Mouse (Mus musculus) adrenal gland, postnatal 14 days (tissue): ENCODE data around the gene Gm21818. TPM values are rescaled to one million over a fixed set of nuclear protein-coding genes. Genes with fewer than 3 reads are reported as not detected.
"Not testable (repeated sequence)": the region's sequence is repeated elsewhere in the genome, so short reads cannot be mapped to it uniquely, and the experiment has no call there.

Experiments used
- DNase-seq: peaks from one replicate; pipeline ENCODE4 v3.0.0; 2021; ENCODE audit warnings: mixed read lengths
- long read RNA-seq, 2 experiments: library from polyadenylated mRNA; stranded (forward); transcript quantifications; one replicate each; pipeline ENCODE4 v2.0.0; 2021
- total RNA-seq: library from RNA; stranded (reverse); gene quantifications from 2 replicates; pipeline ENCODE4 v1.2.3, GENCODE M21; 2021

Gm21818 gene
- total RNA-seq: not detected in 2 replicates
- long read RNA-seq, experiment 1: 0 reads
- long read RNA-seq, experiment 2: 0 reads

DNA sequence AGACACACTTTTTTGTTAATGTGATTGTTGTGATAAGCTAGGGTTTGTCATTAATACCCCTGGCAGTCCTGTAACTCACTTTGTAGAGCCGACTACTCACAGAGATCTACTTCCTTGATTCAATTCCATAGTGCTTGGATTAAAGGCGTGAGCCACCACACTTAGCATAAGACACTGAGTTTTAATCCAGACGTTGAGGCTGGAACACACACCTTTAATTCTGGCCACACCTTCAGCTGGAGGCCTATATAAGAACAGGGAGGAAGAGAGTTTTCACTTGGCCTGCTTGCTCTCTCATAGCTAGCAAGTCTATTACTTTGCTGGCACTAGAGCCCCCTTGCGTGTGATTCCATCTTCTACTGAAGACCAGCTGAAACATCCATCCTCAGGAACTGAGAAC, at the start of gene Gm21818:
Gene Gm21818 (plus strand): TSS at position 301 of the 400 bp plus-strand sequence.
- not testable (repeated sequence) for DNase-seq

DNA sequence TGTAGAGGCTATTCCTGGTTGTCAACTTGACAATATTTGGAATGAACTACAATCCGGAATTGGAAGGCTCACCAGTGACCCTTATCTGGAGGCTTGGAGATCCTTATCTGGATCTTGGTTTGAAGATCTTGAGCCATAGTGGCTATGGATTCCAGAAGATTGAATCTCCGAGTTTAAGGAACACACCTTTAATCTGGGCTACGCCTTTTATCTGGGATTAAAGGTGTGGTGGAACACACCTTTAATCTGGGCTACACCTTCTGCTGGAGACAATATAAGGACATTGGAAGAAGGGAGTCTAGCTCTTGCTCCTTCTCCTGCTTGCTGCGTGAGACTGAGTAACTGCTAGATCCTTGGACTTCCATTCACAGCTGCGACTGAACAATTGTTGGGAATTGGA, 32.3 kb upstream of the Gm21818 start, which contains the start of gene Gm20767:
Gene Gm20767 (plus strand): TSS at position 301 of the 400 bp plus-strand sequence.
- DNase-seq: not testable (repeated sequence)

DNA sequence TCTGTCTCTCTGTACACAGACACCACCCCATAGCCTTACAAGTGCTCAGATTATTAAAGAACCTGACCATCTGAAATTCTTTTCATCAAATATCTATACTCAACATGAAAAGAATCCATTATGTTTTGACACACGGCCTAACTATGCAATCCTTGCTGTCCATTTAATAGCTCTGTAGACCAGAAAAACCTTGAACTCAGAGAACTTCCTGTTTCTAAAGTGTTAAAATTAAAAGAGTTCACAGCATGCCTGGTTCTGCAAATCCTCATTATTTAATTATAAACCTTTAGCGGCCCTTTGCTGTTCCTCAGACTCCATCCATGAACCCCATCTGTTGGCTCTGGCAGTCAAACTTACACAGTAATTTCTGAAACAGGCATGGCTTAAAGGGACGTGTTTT, 29.9 kb upstream of the Gm21818 start:
- not testable (repeated sequence) for DNase-seq

DNA sequence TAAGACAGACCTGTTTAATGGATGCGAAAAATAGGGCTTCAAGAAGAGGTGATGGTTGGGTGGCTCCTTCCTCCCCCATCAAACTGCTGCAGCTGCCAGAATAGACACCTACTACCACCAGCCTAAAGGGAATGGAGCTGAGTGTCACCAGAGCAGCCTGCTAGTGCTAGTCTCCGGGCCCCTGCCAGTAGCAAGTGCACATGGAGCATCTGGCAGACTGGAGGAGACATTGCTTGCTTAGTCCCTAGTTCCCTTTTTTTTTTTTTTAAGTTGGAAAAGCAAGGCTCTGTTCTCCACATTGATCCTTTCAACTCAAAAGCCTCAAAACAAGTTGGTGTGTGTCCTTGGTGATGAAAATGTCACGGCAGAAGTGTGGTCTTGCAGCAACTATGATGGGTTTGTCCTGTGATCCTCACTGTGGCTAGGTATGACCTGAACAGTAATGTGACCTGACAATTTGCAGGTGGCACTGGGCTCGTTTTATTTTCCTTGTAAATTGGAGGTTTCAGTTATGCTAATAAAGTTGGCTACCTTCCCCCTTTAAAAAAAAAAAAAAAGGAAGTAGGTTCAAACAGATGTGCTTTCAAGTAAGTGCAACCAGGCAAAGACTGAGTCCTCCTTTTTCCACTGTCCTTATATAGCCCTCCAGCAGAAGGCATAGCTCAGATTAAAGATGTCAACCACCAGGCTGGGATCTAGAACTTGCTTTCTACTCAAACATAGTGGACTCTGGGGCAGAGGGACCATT, 22.4 kb upstream of the Gm21818 start:
- DNase-seq: not testable (repeated sequence)

DNA sequence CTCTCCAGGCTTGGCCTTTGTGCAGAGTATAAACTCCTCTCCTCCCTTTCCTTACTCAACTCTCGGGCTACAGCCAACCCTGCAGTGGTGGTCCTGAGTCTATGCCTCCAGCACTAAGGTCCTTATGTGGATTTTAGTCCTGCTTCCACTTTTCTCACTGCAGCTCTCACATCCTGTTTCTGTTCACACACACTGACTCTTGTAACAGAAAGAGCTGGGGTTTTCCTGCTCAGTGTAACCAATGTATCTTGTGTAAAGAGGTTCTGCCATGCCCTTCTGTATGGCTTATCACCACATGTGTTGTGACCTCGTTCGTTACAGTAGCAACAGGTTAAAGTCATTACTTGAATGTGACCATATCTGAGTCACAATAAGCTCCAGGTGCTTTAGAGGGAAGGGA, 21.6 kb upstream of the Gm21818 start:
- not testable (repeated sequence) for DNase-seq

DNA sequence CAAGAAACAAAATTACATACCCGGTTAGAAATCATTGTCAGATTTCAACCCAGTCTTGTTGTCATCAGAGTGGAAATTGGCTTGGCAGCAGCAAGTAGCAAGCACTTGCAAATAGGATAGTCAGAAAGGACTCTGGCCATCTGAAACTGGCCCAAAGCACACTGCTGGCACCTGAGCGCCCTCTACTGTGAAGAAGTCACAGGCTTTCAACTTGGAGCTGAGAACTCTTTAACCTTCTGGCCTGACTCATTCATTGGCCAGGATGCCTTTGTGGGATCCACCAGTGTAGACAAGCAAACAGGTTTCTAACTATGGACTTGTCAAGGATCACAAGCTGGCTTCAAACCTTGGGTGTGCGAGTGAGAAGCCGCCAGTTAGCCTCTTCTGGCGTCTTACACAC, 3.9 kb upstream of the Gm21818 start:
- DNase-seq: peak; percentile 39

DNA sequence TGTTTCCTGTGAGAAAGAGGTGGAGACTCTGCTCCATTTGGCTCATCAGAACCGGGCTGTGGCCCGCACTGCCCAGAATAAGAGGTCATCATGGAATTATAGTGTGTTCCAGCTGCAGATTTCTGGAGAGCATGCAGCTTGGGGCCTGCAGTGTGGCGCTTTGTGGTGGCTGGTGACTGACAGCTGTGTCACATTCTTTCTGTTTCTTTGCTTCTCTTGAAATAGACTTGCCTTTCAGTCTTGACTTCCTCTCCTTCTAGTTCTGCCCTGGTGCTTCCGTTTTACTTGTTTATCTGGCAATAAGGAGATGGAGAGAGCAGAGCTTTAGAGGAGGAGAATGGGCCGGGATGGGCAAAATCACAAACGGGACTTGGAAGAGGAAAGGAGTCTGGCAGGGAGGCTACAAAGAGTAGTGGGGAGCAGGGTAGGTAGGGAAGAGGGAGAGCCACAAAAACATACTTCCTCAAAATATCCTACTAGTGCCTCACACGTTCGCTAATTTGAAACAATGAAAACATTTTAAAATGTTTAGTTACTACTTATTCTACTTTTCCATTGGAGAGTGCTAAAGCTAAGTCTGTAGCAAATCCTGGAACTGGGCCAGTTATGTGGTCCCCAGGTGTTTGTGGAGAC, 24.1 kb downstream of the Gm21818 start:
- DNase-seq: not testable (repeated sequence)

DNA sequence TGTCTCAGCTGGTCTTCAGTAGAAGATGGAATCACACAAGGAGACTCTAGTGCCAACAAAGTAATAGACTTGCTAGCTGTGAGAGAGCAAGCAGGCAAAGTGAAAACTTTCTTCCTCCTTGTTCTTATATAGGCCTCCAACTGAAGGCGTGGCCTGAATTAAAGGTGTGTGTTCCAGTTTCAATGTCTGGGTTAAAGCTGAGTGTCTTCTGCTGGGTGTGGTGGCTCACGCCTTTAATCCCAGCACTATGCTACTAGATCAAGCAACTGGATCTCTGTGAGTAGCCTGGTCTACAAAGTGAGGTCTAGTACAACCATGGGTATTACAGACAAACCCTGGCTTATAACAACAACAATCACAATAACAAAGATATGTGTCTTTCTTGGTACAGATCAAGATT, 43.6 kb downstream of the Gm21818 start, which contains the start of gene Gm21762:
Gene Gm21762 (minus strand): TSS at position 101 of the 400 bp plus-strand sequence.
- DNase-seq: not testable (repeated sequence)

DNA sequence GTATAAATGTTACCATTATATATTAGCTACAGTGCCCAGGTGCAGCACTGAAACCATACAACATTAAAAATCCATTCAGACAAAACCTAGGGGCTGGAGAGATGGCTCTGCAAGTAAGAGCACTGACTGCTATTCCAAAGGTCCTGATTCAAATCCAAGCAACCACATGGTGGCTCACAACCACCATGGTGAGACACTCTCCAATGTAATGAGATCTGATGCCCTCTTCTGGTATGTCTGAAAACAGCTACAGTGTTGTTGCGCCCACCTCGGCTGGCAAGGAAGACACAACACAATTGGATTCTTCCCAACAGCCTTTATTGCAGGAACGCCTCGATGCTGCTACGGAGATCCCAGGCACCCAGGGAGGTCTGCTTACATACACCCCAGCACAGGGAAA, 48.7 kb downstream of the Gm21818 start:
- DNase-seq: peak; percentile 3

DNA sequence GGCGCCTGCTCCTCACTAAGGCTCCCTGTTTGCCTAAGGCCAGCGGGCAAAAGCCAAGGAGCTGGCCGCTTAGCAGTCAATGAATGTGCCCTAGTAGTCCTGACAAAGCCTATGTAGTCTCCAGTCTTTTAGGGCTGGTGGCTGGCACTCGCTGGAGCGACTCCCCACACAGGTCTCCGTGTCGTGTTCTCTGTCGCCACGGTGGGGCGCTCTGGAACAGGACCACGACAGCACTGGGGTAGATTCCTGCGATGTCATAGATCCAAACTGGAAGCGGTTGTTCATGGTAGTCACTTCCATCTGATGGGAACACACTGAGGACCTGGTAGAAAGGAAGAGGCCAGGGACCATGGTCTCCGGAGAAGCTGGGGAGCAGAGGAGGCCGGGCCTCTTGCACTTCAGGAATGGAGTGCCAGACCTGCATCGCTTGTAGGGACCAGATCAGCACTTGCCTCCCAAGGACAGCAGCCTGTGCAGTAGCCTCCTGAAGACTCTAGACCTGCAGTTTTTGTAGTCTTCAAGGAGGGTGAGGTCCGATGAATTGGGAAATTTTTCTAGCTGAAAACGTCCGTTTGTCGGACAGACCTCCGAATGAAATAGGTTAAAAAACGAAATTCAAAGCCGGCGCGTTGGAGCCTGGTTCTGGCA, 50.9 kb downstream of the Gm21818 start:
- peak; percentile 2 for DNase-seq

Other genes with a start within 250 kb of the Gm21818 start
- gene Gm21761, start 243.2 kb upstream of the Gm21818 start, total RNA-seq: not detected in 2 replicates
- not detected in 2 replicates for gene B020031M17Rik, start 221.6 kb upstream of the Gm21818 start, total RNA-seq
- gene Gm36079, start 145.4 kb upstream of the Gm21818 start, total RNA-seq: not detected in 2 replicates
- gene Gm21188, start 120.2 kb upstream of the Gm21818 start, total RNA-seq: 0.30 and 1.1 TPM in 2 replicates
- gene Gm20767, start 32.2 kb upstream of the Gm21818 start, total RNA-seq: not detected in 2 replicates
- gene Gm21762, start 43.5 kb downstream of the Gm21818 start, total RNA-seq: not detected in 2 replicates
- gene Gm21731, start 66.7 kb downstream of the Gm21818 start, total RNA-seq: not detected in 2 replicates
- not detected in 2 replicates for gene AF067061, start 90.7 kb downstream of the Gm21818 start, total RNA-seq
- 0.68 TPM in 1 of 2 replicates, not detected in the other for gene BC147527, start 128.0 kb downstream of the Gm21818 start, total RNA-seq
- not detected in 2 replicates for gene Tcstv3, start 144.4 kb downstream of the Gm21818 start, total RNA-seq